Mouse (Mus musculus) forebrain, embryonic 11.5 days (tissue): Measurements from ENCODE around the gene Ranbp3l. TPM values are rescaled to one million over a fixed set of nuclear protein-coding genes. Genes with fewer than 3 reads are reported as not detected.

Experiments
- ATAC-seq: fragments of 200-750 bp; cut with Nextera tagmentation; replicated peaks from 2 replicates; pipeline ENCODE4 v1.8.0; 2017; ENCODE audit warnings: moderate TSS enrichment; ENCODE audit not compliant: low FRiP score
- DNase-seq: peaks from one replicate; pipeline ENCODE4 v3.0.0-alpha.2; 2017; ENCODE audit warnings: low spot score
- H3K27ac ChIP-seq: fragments of 300-500 bp; sonication (generic); 2 replicates; pipeline ENCODE4 v1.5.1; 2014; ENCODE audit warnings: low read depth, low read length
- H3K27me3 ChIP-seq: fragments of 300-500 bp; sonication (generic); 2 replicates; pipeline ENCODE4 v1.6.1; 2014; ENCODE audit warnings: mild to moderate bottlenecking, low read length, mixed read lengths; ENCODE audit not compliant: control insufficient read depth, insufficient read depth
- H3K36me3 ChIP-seq: fragments of 300-500 bp; sonication (generic); 2 replicates; pipeline ENCODE4 v1.6.1; 2014; ENCODE audit warnings: mild to moderate bottlenecking, low read length, moderate library complexity, mixed read lengths; ENCODE audit not compliant: control insufficient read depth, insufficient read depth
- H3K4me1 ChIP-seq: fragments of 300-500 bp; sonication (generic); replicated peaks from 2 replicates; pipeline ENCODE4 v1.6.1; 2014; ENCODE audit warnings: low read length, mixed read lengths; ENCODE audit not compliant: control insufficient read depth, insufficient read depth
- H3K4me2 ChIP-seq: fragments of 300-500 bp; sonication (generic); 2 replicates; pipeline ENCODE4 v1.6.1; 2014; ENCODE audit warnings: low read depth, mild to moderate bottlenecking, low read length, moderate library complexity, mixed read lengths; ENCODE audit not compliant: severe bottlenecking
- H3K4me3 ChIP-seq: fragments of 300-500 bp; sonication (generic); 2 replicates; pipeline ENCODE4 v1.5.1; 2014; ENCODE audit warnings: low read depth, low read length
- H3K9ac ChIP-seq: fragments of 300-500 bp; sonication (generic); 2 replicates; pipeline ENCODE4 v1.6.1; 2014; ENCODE audit warnings: low read length
- H3K9me3 ChIP-seq: fragments of 300-500 bp; sonication (generic); 2 replicates; pipeline ENCODE4 v1.6.1; 2016; ENCODE audit warnings: low read length, mixed read lengths; ENCODE audit not compliant: control insufficient read depth
- WGBS: fragments of 180-500 bp; shearing (Covaris S2); extraction: QIAGEN DNeasy Blood & Tissue Kit; methylation state at CpG from one replicate; pipeline ENCODE4 v1.1.7; 2014; 5-methylcytosine and 5-hydroxymethylcytosine counted together
- polyA plus RNA-seq: library from polyadenylated mRNA; unstranded; fragments of >200 nt; fragmentation: Nextera tagmentation; extraction: Ambion mirVana; gene quantifications from 2 replicates; pipeline ENCODE4 v1.2.1, GENCODE M21; 2014

Gene Ranbp3l
- polyA plus RNA-seq, 1 experiment from 2014 or later = 1.9 TPM

DNA sequence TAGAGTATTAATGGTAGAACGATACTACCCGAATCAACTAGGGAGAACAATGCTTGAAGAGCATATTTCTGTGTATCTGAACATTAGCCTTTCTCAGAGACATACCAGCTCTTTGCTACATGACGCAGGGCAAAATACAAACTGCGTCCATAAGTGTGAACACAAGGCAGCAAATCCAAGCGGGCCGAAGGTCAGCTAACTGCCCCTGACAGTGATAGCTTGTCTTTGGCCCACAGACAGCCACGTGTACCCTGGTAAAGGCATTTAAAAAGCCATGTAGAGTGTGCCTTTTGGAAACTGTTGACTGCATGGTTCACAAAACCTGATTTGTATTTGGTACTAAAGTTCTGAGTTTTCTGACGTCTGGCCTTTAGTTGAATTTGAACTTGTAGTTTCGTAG is 115.0 kb downstream of the Ranbp3l start:
- Histone ChIP-seq H3K36me3 (no peaks in the 10 kb centered on the region), H3K9me3 (no peaks in the 10 kb centered on the region), H3K4me3 (no peak overlapping the region), H3K27ac (no peak overlapping the region), H3K9ac (no peak overlapping the region), H3K27me3 (no peaks in the 10 kb centered on the region), H3K4me2 (no peak overlapping the region), H3K4me1 (0 out of 2 replicates have a peak, but pooled peaks cover 3% of the 10 kb centered on the region)
- DNase-seq (no peak), ATAC-seq (no peak)
- WGBS = 90% methylated on average over 9 of the region's 9 CpGs

DNA sequence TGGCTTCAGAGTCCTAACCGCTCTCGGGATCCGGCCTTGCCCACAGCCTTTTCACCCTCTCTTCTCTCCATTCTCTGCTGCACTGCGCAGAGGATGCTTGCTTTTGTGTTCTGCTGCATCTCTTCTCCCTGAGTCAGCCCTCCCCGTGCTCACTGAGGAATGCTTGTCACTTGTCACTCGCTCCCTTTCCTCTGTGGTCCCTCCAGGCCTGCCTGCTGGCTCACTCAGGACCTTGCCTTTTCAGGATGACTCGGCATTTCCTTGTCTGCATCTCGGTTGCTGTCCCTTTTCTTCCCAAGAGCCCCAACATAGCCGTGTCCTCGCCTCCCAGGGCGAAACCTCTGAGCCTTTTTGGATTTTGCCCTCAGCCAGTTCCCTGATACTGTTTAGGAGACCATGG is 119.1 kb downstream of the Ranbp3l start:
- WGBS = 56% methylated on average over 11 of the region's 11 CpGs
- Histone ChIP-seq H3K36me3 (no peaks in the 10 kb centered on the region), H3K9me3 (no peaks in the 10 kb centered on the region), H3K4me2 (no peak overlapping the region), H3K27ac (no peak overlapping the region), H3K27me3 (no peaks in the 10 kb centered on the region), H3K9ac (no peak overlapping the region), H3K4me3 (no peak overlapping the region), H3K4me1 (no peaks in the 10 kb centered on the region)
- DNase-seq = no peak
- ATAC-seq = 0 out of 2 replicates have a peak, but pooled peaks have one; percentile 30

DNA sequence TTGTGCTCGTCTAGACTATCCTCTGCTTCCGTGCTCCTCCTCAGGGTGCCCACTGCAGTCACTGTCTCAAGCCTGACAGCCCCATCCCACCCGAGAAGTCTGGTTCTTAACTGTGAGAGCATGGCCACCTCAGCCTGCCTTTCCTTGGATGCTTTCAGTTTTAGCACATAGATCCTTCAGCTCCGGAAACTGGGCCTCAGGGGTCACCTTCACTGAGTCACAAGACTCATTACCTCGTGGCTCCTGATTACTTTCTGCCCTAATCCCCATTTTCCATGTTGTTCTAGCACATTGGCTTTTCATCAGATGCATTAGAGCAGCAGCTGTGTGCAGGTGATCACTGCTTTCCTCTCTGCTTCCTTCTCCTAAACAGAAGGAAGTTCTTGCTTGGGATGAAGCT is 119.7 kb downstream of the Ranbp3l start:
- Histone ChIP-seq H3K9me3 (no peaks in the 10 kb centered on the region), H3K27ac (no peak overlapping the region), H3K27me3 (no peaks in the 10 kb centered on the region), H3K4me1 (no peaks in the 10 kb centered on the region), H3K4me2 (no peak overlapping the region), H3K4me3 (no peak overlapping the region), H3K9ac (no peak overlapping the region), H3K36me3 (no peaks in the 10 kb centered on the region)
- 64% methylated on average over 5 of the region's 5 CpGs for WGBS
- ATAC-seq (no peak), DNase-seq (no peak)

DNA sequence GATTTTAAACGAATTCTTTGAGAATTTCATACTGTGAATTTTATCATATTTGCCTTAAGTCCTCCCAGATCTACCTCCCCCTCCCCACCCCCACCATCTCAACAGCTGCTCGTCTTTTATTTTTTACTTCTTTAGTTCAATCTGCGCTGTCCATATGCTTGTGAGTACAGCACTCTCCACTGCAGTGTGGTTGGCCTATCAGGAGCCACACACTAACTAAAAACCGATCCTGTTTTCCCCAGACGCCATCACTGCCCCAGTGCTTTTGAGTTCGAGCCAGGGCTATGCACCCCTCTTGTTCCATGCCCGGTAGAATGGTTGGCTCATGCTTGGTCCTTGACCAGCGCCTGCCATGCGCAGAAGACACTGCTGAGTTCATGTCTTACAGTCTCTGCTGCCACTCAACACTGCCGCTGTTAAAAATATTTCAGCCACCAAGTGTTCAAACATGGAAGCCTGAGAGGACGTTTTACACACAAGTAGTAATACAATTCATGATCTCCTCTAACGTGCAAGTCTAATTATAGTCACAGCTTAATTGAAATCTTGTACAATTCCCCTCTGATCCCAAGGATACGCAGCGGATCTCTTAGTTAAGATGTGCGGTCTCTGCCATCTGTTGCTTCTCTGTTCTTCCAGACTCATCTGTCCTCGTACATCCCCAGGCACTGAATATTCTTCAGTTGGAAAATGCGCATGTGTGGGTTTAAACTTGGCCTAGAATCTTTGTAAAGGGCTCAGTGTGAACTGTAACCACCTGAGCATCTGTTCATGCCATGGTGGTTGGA is 120.3 kb downstream of the Ranbp3l start:
- H3K27ac ChIP-seq = no peak overlapping the region
- H3K4me2 ChIP-seq = no peak overlapping the region
- ATAC-seq = no peak
- no peak overlapping the region for H3K9ac ChIP-seq
- no peak overlapping the region for H3K4me3 ChIP-seq
- DNase-seq = no peak
- 91% methylated on average over 17 of the region's 17 CpGs for WGBS
- no peaks in the 10 kb centered on the region for H3K4me1 ChIP-seq
- H3K36me3 ChIP-seq = no peaks in the 10 kb centered on the region
- no peaks in the 10 kb centered on the region for H3K27me3 ChIP-seq
- H3K9me3 ChIP-seq = no peaks in the 10 kb centered on the region

DNA sequence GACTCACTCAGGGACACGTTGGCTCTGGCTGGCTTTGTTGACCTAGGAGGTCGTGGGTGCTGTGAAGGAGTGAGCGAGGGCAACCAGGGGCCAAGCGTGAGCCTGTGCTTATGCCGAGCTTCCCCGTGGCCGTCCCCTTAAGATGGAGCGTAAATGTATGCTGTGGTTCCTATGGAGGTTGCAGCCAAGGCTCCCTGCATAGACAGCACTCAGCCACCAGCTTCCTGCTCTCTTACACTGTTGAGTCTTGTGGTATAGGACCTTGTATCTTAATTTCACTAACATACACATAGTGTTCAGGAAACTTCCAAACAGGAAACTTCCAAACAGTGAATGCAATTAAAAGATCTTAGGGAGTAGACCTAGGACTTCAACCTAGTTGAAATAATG is 120.9 kb downstream of the Ranbp3l start:
- H3K9ac ChIP-seq = no peak overlapping the region
- no peak for DNase-seq
- no peak for ATAC-seq
- H3K36me3 ChIP-seq = peaks cover 4% of the 10 kb centered on the region; the same call in 1 of the 2 replicates
- no peaks in the 10 kb centered on the region for H3K9me3 ChIP-seq
- no peak overlapping the region for H3K27ac ChIP-seq
- no peak overlapping the region for H3K4me3 ChIP-seq
- no peaks in the 10 kb centered on the region for H3K27me3 ChIP-seq
- H3K4me1 ChIP-seq = no peaks in the 10 kb centered on the region
- 79% methylated on average over 8 of the region's 8 CpGs for WGBS
- no peak overlapping the region for H3K4me2 ChIP-seq

DNA sequence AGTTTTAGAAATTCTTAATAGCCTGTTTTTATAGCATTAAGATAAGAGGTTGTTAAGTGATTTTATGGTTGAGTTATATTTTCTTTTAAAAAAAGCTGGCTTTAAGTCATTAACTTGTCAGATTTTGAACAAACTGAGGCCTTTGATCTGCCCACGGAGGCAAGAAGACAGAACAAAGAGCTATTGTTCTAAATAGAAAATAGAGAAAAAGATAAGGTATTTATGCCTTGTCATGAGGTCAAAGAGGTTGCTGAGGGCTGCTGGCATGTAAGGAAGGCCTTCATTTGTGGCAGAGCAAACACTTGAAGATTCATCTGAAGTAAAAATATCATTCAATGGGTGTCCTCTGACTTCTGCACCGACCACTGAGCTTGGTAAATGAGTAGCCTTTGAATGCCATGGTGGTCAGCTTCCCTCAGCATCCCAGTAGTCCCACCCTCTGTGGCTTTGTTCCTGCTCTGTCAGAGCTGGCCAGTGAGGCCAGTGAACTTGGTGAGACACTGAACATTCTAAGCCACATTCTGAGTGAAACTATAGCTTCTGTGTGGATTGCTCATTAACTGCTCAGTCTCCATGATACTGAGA is 121.5 kb downstream of the Ranbp3l start:
- H3K4me2 ChIP-seq = no peak overlapping the region
- H3K27me3 ChIP-seq = no peaks in the 10 kb centered on the region
- 20% methylated on average over 2 of the region's 2 CpGs for WGBS
- no peaks in the 10 kb centered on the region; the same call in 1 of the 2 replicates for H3K4me1 ChIP-seq
- ATAC-seq (no peak), DNase-seq (no peak)
- no peaks in the 10 kb centered on the region for H3K9me3 ChIP-seq
- H3K27ac ChIP-seq = no peak overlapping the region
- no peak overlapping the region for H3K9ac ChIP-seq
- H3K4me3 ChIP-seq = no peak overlapping the region
- peaks cover 4% of the 10 kb centered on the region; the same call in 1 of the 2 replicates for H3K36me3 ChIP-seq

DNA sequence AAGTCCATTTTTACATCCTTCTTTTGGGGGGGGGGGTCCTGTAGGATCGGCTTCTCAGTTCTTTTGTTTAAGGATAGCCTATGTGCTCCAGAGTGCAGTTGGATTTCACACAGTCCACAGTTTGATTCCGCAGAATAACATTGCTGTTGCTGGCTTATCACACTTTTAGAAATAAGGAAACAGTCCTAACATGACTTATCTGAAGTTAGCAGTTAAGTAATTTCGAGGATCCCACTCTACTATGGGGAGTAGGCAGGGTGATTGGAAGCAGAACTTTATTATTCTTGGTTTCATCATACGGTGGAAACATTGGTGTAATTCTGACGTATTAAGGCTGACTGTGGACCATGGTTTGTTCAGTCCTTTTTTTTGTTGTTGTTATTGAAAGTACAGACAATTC is 122.9 kb downstream of the Ranbp3l start:
- ATAC-seq = no peak
- Histone ChIP-seq H3K36me3 (peaks cover 4% of the 10 kb centered on the region; the same call in 1 of the 2 replicates), H3K4me1 (peaks cover 3% of the 10 kb centered on the region; the same call in 1 of the 2 replicates)

DNA sequence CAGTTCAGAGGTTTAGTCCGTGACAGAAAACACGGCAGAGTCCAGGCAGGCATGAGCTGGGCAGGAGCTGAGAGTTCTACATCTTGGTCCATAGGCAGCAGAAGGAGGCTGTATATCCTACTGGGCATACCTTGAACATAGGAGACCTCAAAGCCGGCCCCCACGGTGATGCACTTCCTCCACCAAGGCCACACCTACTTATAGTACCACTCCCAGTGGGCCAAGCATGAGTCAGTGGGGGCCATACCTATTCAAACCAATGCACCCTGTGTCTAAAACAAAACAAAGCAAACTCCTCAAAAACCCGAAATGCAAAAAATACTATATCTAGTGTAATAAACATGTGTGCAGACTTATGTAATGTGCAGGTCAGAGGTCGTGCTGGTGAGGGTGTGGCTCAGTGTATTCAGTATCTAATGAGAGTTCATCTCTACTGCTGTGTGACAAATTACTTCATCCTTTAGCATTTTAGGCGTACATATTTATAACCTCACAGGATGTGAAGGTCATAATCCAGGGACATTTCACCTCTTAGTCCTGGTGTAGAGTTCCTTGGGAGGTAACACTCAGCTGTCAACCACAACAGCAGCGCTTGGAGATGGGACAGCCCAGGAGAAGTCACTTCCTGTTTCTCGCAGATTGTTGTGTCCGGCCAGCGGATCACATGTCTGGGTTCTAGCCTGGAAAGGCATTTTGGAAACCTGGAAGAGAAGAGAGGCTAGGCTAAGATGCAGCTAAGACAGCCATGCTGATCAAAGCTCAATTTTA is 126.0 kb downstream of the Ranbp3l start:
- Histone ChIP-seq H3K4me2 (no peak overlapping the region), H3K4me1 (peaks cover 3% of the 10 kb centered on the region; the same call in 1 of the 2 replicates), H3K36me3 (peaks cover 4% of the 10 kb centered on the region; the same call in 1 of the 2 replicates), H3K27me3 (no peaks in the 10 kb centered on the region), H3K4me3 (no peak overlapping the region), H3K27ac (no peak overlapping the region), H3K9me3 (no peaks in the 10 kb centered on the region), H3K9ac (no peak overlapping the region)
- ATAC-seq (peak; percentile 39; the same call in 1 of the 2 replicates), DNase-seq (no peak)
- WGBS = 73% methylated on average over 11 of the region's 11 CpGs

More for the DNA sequence above, 122.9 kb downstream of the Ranbp3l start:
- Histone ChIP-seq H3K4me3 (no peak overlapping the region), H3K27ac (no peak overlapping the region), H3K9ac (no peak overlapping the region), H3K9me3 (no peaks in the 10 kb centered on the region), H3K27me3 (no peaks in the 10 kb centered on the region), H3K4me2 (no peak overlapping the region)
- 91% methylated on average over 5 of the region's 5 CpGs for WGBS
- no peak for DNase-seq
